Mouse (Mus musculus): ENCODE results near the gene Gm5737. TPM values are rescaled to one million over a fixed set of nuclear protein-coding genes. Genes with fewer than 3 reads are reported as not detected.
A peak's percentile ranks its signal among the peaks of the same experiment; 100 is the strongest.

The Gm5737 gene
- polyA plus RNA-seq (2015; fragmentation: Nextera tagmentation; extraction: Ambion mirVana) = not detected in 2 replicates

DNA sequence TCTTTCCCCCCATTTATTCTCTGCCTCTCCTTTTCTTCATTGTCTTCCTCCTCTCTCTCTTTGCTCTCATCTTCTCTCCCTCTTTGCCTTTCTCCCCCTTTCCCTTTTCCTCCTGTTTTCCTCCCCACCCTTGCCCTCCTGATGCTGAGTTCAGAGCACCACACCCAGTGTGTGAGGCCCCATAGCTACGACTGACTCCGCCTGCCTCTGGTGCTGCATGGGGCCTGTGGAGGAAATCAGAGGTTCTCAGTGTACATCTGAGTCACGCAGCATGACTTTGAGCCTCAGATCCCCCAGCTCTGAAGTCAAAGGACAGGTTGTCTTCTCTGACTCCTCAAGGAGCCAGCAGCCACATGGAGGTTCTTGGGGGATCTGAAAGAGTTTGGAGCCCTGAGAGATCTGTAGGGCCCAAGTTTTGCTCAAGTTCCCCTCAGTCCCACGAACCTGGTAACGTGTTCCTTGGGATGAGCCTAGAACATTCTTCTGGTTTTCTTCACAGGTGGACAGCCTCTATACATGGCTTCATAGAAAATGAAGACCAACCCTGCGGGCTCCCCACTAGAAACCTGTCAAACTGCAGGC lies at the start of gene Gm5737:
Gene Gm5737, plus strand, starts transcription at position 532 of the 582 bp plus-strand sequence.
- no peak within 1 kb of the TSS for H3K4me3 ChIP-seq (ENCODE audit: low read length)
- no peak within 1 kb of the TSS for H3K9ac ChIP-seq (replicated peaks; ENCODE audit: low read length)
- H3K36me3 ChIP-seq (ENCODE audit: insufficient read depth, low read length) = no peaks in the 10 kb centered on the region
- H3K27ac ChIP-seq (ENCODE audit: low read length) = no peak within 1 kb of the TSS
- WGBS = 74% methylated on average over 6 of the region's 6 CpGs
- ATAC-seq (ENCODE audit: low FRiP score, low TSS enrichment) = no peak
- peaks cover 4% of the 10 kb centered on the region; the same call in 1 of the 2 replicates for H3K4me1 ChIP-seq (ENCODE audit: insufficient read depth, low read length)
- no peak within 1 kb of the TSS for H3K4me2 ChIP-seq (replicated peaks; ENCODE audit: low read depth, low read length)
- H3K9me3 ChIP-seq (ENCODE audit: low read length) = no peaks in the 10 kb centered on the region
- 0 out of 2 replicates have a peak, but pooled peaks cover 3% of the 10 kb centered on the region for H3K27me3 ChIP-seq (ENCODE audit: insufficient read depth, low read length)

DNA sequence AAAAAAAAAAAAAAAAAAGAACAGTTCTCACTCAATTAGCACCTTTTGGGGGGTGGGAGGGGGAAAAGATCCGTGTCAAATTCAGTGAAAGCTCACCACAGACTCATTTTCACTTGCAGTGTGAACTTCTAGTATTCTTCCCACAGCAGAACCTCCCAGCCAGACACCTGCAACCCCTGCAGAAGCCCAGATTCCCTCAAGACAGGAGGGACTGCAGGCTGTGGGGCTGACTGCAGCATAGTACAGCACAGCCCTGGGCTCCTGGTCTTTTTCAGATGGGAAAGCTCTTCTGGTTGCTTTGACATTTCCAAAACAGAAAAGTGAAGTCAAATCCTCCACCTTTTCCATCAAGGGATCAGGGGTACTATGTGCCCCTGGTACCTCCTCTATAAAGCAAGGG lies 44.8 kb upstream of the Gm5737 start:
- no peaks in the 10 kb centered on the region for H3K4me1 ChIP-seq (ENCODE audit: insufficient read depth, low read length)
- 8% methylated on average over 1 of the region's 1 CpGs for WGBS
- no peak for ATAC-seq (ENCODE audit: low FRiP score, low TSS enrichment)

GRCm38 (mm10) chr7:120771389-120771788 lies 40.8 kb upstream of the Gm5737 start:
- ATAC-seq (ENCODE audit: low FRiP score, low TSS enrichment) = no peak
- H3K27ac ChIP-seq (ENCODE audit: low read length) = no peak overlapping the region
- H3K9ac ChIP-seq (replicated peaks; ENCODE audit: low read length) = no peak overlapping the region
- H3K4me2 ChIP-seq (replicated peaks; ENCODE audit: low read depth, low read length) = no peak overlapping the region
- H3K36me3 ChIP-seq (ENCODE audit: insufficient read depth, low read length) = no peaks in the 10 kb centered on the region
- no peaks in the 10 kb centered on the region for H3K4me1 ChIP-seq (ENCODE audit: insufficient read depth, low read length)
- no peaks in the 10 kb centered on the region for H3K9me3 ChIP-seq (ENCODE audit: low read length)
- no peaks in the 10 kb centered on the region for H3K27me3 ChIP-seq (ENCODE audit: insufficient read depth, low read length)
- no peak overlapping the region for H3K4me3 ChIP-seq (ENCODE audit: low read length)
- 64% methylated on average over 1 of the region's 1 CpGs for WGBS

More for the DNA sequence above, 44.8 kb upstream of the Gm5737 start:
- Histone ChIP-seq H3K9me3 (ENCODE audit: low read length) (no peaks in the 10 kb centered on the region), H3K9ac (replicated peaks; ENCODE audit: low read length) (no peak overlapping the region), H3K27me3 (ENCODE audit: insufficient read depth, low read length) (no peaks in the 10 kb centered on the region), H3K4me2 (replicated peaks; ENCODE audit: low read depth, low read length) (no peak overlapping the region), H3K4me3 (ENCODE audit: low read length) (no peak overlapping the region), H3K27ac (ENCODE audit: low read length) (no peak overlapping the region), H3K36me3 (ENCODE audit: insufficient read depth, low read length) (no peaks in the 10 kb centered on the region)

GRCm38 (mm10) chr7:120778012-120778411 lies 34.2 kb upstream of the Gm5737 start:
- H3K4me1 ChIP-seq (ENCODE audit: insufficient read depth, low read length) = no peaks in the 10 kb centered on the region
- ATAC-seq (ENCODE audit: low FRiP score, low TSS enrichment) = no peak
- H3K4me3 ChIP-seq (ENCODE audit: low read length) = no peak overlapping the region
- no peaks in the 10 kb centered on the region for H3K36me3 ChIP-seq (ENCODE audit: insufficient read depth, low read length)
- no peaks in the 10 kb centered on the region for H3K27me3 ChIP-seq (ENCODE audit: insufficient read depth, low read length)
- no peak overlapping the region for H3K27ac ChIP-seq (ENCODE audit: low read length)
- H3K9me3 ChIP-seq (ENCODE audit: low read length) = no peaks in the 10 kb centered on the region
- no peak overlapping the region for H3K9ac ChIP-seq (replicated peaks; ENCODE audit: low read length)
- 55% methylated on average over 2 of the region's 2 CpGs for WGBS
- no peak overlapping the region for H3K4me2 ChIP-seq (replicated peaks; ENCODE audit: low read depth, low read length)

GRCm38 (mm10) chr7:120795544-120795943 lies 16.6 kb upstream of the Gm5737 start:
- Histone ChIP-seq H3K9ac (replicated peaks; ENCODE audit: low read length) (no peak overlapping the region), H3K9me3 (ENCODE audit: low read length) (no peaks in the 10 kb centered on the region), H3K27me3 (ENCODE audit: insufficient read depth, low read length) (no peaks in the 10 kb centered on the region), H3K27ac (ENCODE audit: low read length) (no peak overlapping the region), H3K4me2 (replicated peaks; ENCODE audit: low read depth, low read length) (no peak overlapping the region), H3K4me1 (ENCODE audit: insufficient read depth, low read length) (no peaks in the 10 kb centered on the region), H3K36me3 (ENCODE audit: insufficient read depth, low read length) (no peaks in the 10 kb centered on the region), H3K4me3 (ENCODE audit: low read length) (no peak overlapping the region)
- WGBS = 53% methylated on average over 4 of the region's 4 CpGs
- ATAC-seq (ENCODE audit: low FRiP score, low TSS enrichment) = no peak

DNA sequence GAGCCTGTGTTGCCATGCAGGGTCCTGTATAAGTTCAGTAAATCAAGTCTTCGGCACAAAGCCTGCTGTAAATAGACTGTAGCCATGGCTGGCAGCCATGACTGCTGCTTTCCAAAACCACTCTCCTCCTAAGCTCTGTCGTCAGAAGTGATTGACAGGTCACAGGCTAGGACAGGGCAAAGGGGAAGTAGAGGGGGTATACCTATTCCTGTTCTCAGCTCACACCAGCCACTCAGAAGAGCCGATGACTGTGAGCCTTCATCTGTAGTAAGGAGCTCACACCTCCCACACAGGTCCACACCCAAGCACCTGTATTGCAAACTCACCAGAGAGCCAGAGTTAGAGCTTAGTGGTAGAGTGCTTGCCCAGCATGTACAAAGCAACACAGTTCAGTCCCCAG lies 15.8 kb upstream of the Gm5737 start:
- 67% methylated on average over 3 of the region's 3 CpGs for WGBS
- Histone ChIP-seq H3K4me2 (replicated peaks; ENCODE audit: low read depth, low read length) (no peak overlapping the region), H3K27ac (ENCODE audit: low read length) (no peak overlapping the region), H3K9me3 (ENCODE audit: low read length) (no peaks in the 10 kb centered on the region), H3K4me1 (ENCODE audit: insufficient read depth, low read length) (no peaks in the 10 kb centered on the region), H3K4me3 (ENCODE audit: low read length) (no peak overlapping the region), H3K36me3 (ENCODE audit: insufficient read depth, low read length) (no peaks in the 10 kb centered on the region), H3K27me3 (ENCODE audit: insufficient read depth, low read length) (no peaks in the 10 kb centered on the region), H3K9ac (replicated peaks; ENCODE audit: low read length) (no peak overlapping the region)
- ATAC-seq (ENCODE audit: low FRiP score, low TSS enrichment) = no peak

- no peak overlapping the region for H3K4me3 ChIP-seq (ENCODE audit: low read length)
- no peaks in the 10 kb centered on the region for H3K27me3 ChIP-seq (ENCODE audit: insufficient read depth, low read length)
- no peaks in the 10 kb centered on the region for H3K36me3 ChIP-seq (ENCODE audit: insufficient read depth, low read length)
- H3K27ac ChIP-seq (ENCODE audit: low read length) = no peak overlapping the region
- no peak overlapping the region for H3K4me2 ChIP-seq (replicated peaks; ENCODE audit: low read depth, low read length)
- H3K9me3 ChIP-seq (ENCODE audit: low read length) = no peaks in the 10 kb centered on the region
- no peak for ATAC-seq (ENCODE audit: low FRiP score, low TSS enrichment)
- WGBS = 94% methylated on average over 2 of the region's 2 CpGs
- no peaks in the 10 kb centered on the region for H3K4me1 ChIP-seq (ENCODE audit: insufficient read depth, low read length)
- no peak overlapping the region for H3K9ac ChIP-seq (replicated peaks; ENCODE audit: low read length)
Measured at GRCm38 (mm10) chr7:120803268-120803667, 8.9 kb upstream of the Gm5737 start.

- H3K4me3 ChIP-seq (ENCODE audit: low read length) = peak overlapping the region; percentile 36
- H3K36me3 ChIP-seq (ENCODE audit: insufficient read depth, low read length) = no peaks in the 10 kb centered on the region
- H3K27me3 ChIP-seq (ENCODE audit: insufficient read depth, low read length) = no peaks in the 10 kb centered on the region
- no peak overlapping the region for H3K27ac ChIP-seq (ENCODE audit: low read length)
- no peak overlapping the region; the same call in 1 of the 2 replicates for H3K9ac ChIP-seq (replicated peaks; ENCODE audit: low read length)
- ATAC-seq (ENCODE audit: low FRiP score, low TSS enrichment) = peak; percentile 67
- H3K4me1 ChIP-seq (ENCODE audit: insufficient read depth, low read length) = peaks cover 4% of the 10 kb centered on the region; the same call in 1 of the 2 replicates
- no peaks in the 10 kb centered on the region for H3K9me3 ChIP-seq (ENCODE audit: low read length)
- WGBS = 2% methylated on average over 26 of the region's 27 CpGs
- peak overlapping the region; percentile 59 for H3K4me2 ChIP-seq (replicated peaks; ENCODE audit: low read depth, low read length)
Measured at GRCm38 (mm10) chr7:120809705-120810104, 2.5 kb upstream of the Gm5737 start.

- no peak for ATAC-seq (ENCODE audit: low FRiP score, low TSS enrichment)
- H3K9ac ChIP-seq (replicated peaks; ENCODE audit: low read length) = no peak overlapping the region
- WGBS = 89% methylated on average over 6 of the region's 6 CpGs
- H3K4me2 ChIP-seq (replicated peaks; ENCODE audit: low read depth, low read length) = no peak overlapping the region
- no peak overlapping the region for H3K27ac ChIP-seq (ENCODE audit: low read length)
- no peak overlapping the region for H3K4me3 ChIP-seq (ENCODE audit: low read length)
- H3K9me3 ChIP-seq (ENCODE audit: low read length) = no peaks in the 10 kb centered on the region
- 0 out of 2 replicates have a peak, but pooled peaks cover 3% of the 10 kb centered on the region for H3K27me3 ChIP-seq (ENCODE audit: insufficient read depth, low read length)
- no peaks in the 10 kb centered on the region for H3K36me3 ChIP-seq (ENCODE audit: insufficient read depth, low read length)
- no peaks in the 10 kb centered on the region for H3K4me1 ChIP-seq (ENCODE audit: insufficient read depth, low read length)
Measured at GRCm38 (mm10) chr7:120817552-120817951, 5.4 kb downstream of the Gm5737 start.

DNA sequence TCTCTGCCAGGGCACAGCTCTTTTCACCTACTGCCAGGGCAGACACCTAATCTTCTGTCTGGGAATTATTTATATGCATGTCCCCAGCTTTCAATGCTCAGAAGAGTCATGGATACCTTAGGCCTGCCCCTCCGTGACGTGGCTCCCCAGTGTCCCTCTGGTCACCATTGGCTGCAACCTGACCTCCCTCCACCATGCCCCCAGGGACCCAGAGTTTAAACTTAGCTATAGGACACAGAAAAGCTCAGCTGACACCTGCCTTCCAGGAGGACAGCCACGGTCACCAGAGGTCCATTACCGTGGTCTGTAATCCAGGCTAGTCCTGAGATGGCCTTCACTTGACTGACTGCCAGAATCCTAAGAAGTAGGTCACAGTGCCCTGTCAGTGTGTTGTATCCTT lies 7.2 kb downstream of the Gm5737 start:
- WGBS = 75% methylated on average over 4 of the region's 4 CpGs
- Histone ChIP-seq H3K27ac (ENCODE audit: low read length) (no peak overlapping the region), H3K27me3 (ENCODE audit: insufficient read depth, low read length) (0 out of 2 replicates have a peak, but pooled peaks cover 3% of the 10 kb centered on the region), H3K4me2 (replicated peaks; ENCODE audit: low read depth, low read length) (no peak overlapping the region), H3K9ac (replicated peaks; ENCODE audit: low read length) (no peak overlapping the region), H3K9me3 (ENCODE audit: low read length) (no peaks in the 10 kb centered on the region), H3K36me3 (ENCODE audit: insufficient read depth, low read length) (no peaks in the 10 kb centered on the region), H3K4me1 (ENCODE audit: insufficient read depth, low read length) (no peaks in the 10 kb centered on the region), H3K4me3 (ENCODE audit: low read length) (no peak overlapping the region)
- no peak for ATAC-seq (ENCODE audit: low FRiP score, low TSS enrichment)
